Comparison of ENCODE assay signal across 15 mouse cellular contexts in genomic region chr6:98243186-98243585, GRCm38 (mm10).
"Had no signal": no experiment of that assay in that cellular context is flagged by ENCODE, and none has a peak within 500 bp of the region (broad histone marks: within the 10 kb centered on the region; RNA-seq: fewer than 3 reads in every experiment).

No protein-coding gene starts in this region.

- H3K4me2 ChIP-seq: liver, embryonic 15.5 days; midbrain, embryonic 15.5 days; neural tube, embryonic 15.5 days had no signal

- H3K4me3 ChIP-seq: liver, embryonic 15.5 days; midbrain, embryonic 15.5 days; neural tube, embryonic 15.5 days had no signal

- H3K36me3 ChIP-seq: liver, embryonic 15.5 days; midbrain, embryonic 15.5 days; neural tube, embryonic 15.5 days had no signal

- H3K9ac ChIP-seq: liver, embryonic 15.5 days; midbrain, embryonic 15.5 days; neural tube, embryonic 15.5 days had no signal

- H3K27ac ChIP-seq: kidney, postnatal 0 days; liver, embryonic 15.5 days; midbrain, embryonic 15.5 days; neural tube, embryonic 15.5 days had no signal

- DNase-seq: kidney, adult 11 months; kidney, adult 9 months; kidney, postnatal 36 days; layer of hippocampus, adult 9-11 months; layer of hippocampus, postnatal 36 days; left cerebral cortex, postnatal 4 days; lung, adult 2 months; lung, postnatal 36 days; right cerebral cortex, postnatal 14 days; thymus, postnatal 36 days had no signal

- ATAC-seq: lung, postnatal 0 days; midbrain, embryonic 15.5 days had no signal

- H3K9me3 ChIP-seq: liver, embryonic 15.5 days; midbrain, embryonic 15.5 days; neural tube, embryonic 15.5 days had no signal

- H3K4me1 ChIP-seq: liver, embryonic 15.5 days had no signal

- H3K27me3 ChIP-seq: liver, embryonic 15.5 days; midbrain, embryonic 15.5 days had no signal
